Mouse (Mus musculus): ENCODE data around the gene G6pc3. TPM values are rescaled to one million over a fixed set of nuclear protein-coding genes. Genes with fewer than 3 reads are reported as not detected.

Gene G6pc3
- polyA plus RNA-seq, 1 experiment from 2014 or later, result 29.6 TPM

DNA sequence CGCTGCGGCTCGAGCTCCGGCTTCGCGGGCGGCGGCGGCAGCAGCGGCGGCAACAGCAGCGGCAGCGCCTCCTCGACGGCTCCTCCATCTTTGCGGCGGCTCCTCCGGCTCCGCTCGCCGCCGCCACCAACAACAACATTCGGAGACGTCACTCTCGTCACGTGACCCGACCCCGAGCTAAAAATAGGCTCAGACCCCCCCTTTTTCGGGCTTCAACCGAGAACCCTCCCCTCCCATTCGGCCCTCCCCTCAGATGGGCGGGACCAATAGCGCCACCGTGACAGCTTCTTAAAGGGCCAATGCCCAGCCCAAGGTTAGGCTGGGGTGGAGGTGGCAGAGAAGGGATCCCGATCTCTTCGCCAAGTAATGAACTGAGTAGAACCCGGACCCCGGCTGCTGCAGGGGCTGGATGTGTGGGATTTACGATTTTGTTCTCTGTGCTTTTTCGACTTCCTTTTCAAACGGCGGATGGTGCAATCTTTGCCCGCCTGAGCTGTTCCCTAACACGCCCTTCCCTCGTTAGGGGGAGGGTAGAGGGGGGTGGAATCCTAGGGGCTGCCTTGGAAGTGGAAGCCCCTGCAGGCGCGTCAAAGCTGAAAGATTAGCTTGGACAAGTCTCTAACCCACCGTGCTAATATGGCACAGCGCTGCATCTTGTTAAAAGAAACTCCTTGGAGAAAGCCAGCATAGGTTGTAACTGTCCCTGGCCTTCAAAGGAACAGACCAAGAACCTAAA lies 40.8 kb downstream of the G6pc3 start, which contains the start of gene Hdac5:
TSS of gene Hdac5 (minus strand) at position 161 of the 736 bp plus-strand sequence.
- Histone ChIP-seq H3K36me3 (no peaks in the 10 kb centered on the region), H3K4me3 (replicated peaks) (peak within 1 kb of the TSS; percentile 75), H3K4me1 (peaks cover 42% of the 10 kb centered on the region), H3K9me3 (no peaks in the 10 kb centered on the region), H3K27me3 (replicated peaks) (no peaks in the 10 kb centered on the region), H3K4me2 (peak within 1 kb of the TSS; percentile 87), H3K9ac (peak within 1 kb of the TSS; percentile 74), H3K27ac (peak within 1 kb of the TSS; percentile 87)
- ATAC-seq (ENCODE audit: insufficient read depth, low FRiP score, low read depth), result peak; percentile 86
- WGBS, result 0% methylated on average over 49 of the region's 49 CpGs

GRCm38 (mm10) chr11:102236022-102236421 lies 46.6 kb downstream of the G6pc3 start:
- Histone ChIP-seq H3K9ac (no peak overlapping the region), H3K4me1 (no peaks in the 10 kb centered on the region), H3K4me3 (replicated peaks) (no peak overlapping the region), H3K4me2 (no peak overlapping the region), H3K27me3 (replicated peaks) (no peaks in the 10 kb centered on the region), H3K27ac (no peak overlapping the region), H3K9me3 (no peaks in the 10 kb centered on the region), H3K36me3 (no peaks in the 10 kb centered on the region)
- ATAC-seq (ENCODE audit: insufficient read depth, low FRiP score, low read depth), result no peak
- 53% methylated on average over 2 of the region's 2 CpGs for WGBS

- H3K9me3 ChIP-seq, result no peaks in the 10 kb centered on the region
- H3K27ac ChIP-seq, result no peak overlapping the region
- no peaks in the 10 kb centered on the region for H3K36me3 ChIP-seq
- peaks cover 12% of the 10 kb centered on the region for H3K4me1 ChIP-seq
- no peak overlapping the region for H3K9ac ChIP-seq
- no peaks in the 10 kb centered on the region for H3K27me3 ChIP-seq (replicated peaks)
- H3K4me3 ChIP-seq (replicated peaks), result no peak overlapping the region
- 81% methylated on average over 6 of the region's 6 CpGs for WGBS
- H3K4me2 ChIP-seq, result no peak overlapping the region
- no peak for ATAC-seq (ENCODE audit: insufficient read depth, low FRiP score, low read depth)
These were observed 51.2 kb downstream of the G6pc3 start for GRCm38 (mm10) chr11:102240636-102241035.

DNA sequence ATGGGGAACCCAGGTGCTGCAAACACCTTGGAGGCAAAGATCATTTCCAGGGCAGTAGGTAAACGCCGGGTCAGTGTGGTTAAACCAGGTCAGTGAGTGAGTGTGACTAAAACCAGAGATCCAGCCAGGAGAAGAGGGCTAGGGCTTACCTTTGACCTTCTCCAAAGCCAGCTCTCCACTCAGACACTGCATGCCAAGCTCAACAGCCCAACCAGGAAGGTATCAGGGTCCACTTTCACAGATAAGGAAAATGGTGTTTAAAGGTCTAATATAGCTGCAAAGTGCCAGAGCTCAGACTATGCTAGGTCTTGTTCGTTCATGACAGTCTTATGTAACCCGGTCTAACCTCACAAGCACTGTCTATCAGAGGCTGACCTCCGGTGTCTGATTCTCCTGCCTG lies 51.8 kb downstream of the G6pc3 start:
- Histone ChIP-seq H3K4me1 (peaks cover 18% of the 10 kb centered on the region), H3K9me3 (no peaks in the 10 kb centered on the region), H3K9ac (no peak overlapping the region), H3K27me3 (replicated peaks) (no peaks in the 10 kb centered on the region), H3K4me3 (replicated peaks) (no peak overlapping the region), H3K4me2 (no peak overlapping the region), H3K27ac (no peak overlapping the region), H3K36me3 (no peaks in the 10 kb centered on the region)
- 75% methylated on average over 5 of the region's 5 CpGs for WGBS
- no peak for ATAC-seq (ENCODE audit: insufficient read depth, low FRiP score, low read depth)

- ATAC-seq (ENCODE audit: insufficient read depth, low FRiP score, low read depth), result no peak
- H3K27me3 ChIP-seq (replicated peaks), result no peaks in the 10 kb centered on the region
- H3K4me3 ChIP-seq (replicated peaks), result no peak overlapping the region
- no peak overlapping the region for H3K9ac ChIP-seq
- no peaks in the 10 kb centered on the region for H3K36me3 ChIP-seq
- 51% methylated on average over 5 of the region's 5 CpGs for WGBS
- no peaks in the 10 kb centered on the region for H3K9me3 ChIP-seq
- H3K27ac ChIP-seq, result no peak overlapping the region
- H3K4me2 ChIP-seq, result no peak overlapping the region
- H3K4me1 ChIP-seq, result peaks cover 21% of the 10 kb centered on the region
These were observed 52.5 kb downstream of the G6pc3 start for GRCm38 (mm10) chr11:102241874-102242273.

Small RNA genes within 50 kb of the gene (microRNA-seq; reads per million reads assigned to microRNA genes)
- gene Mir8101, result 1.2 reads per million

Other genes starting within 250 kb of the G6pc3 start
- 0.08 and 0.10 TPM in 2 replicates for gene Sost, start 222.6 kb upstream of the G6pc3 start, polyA plus RNA-seq (2015; fragmentation: Nextera tagmentation; extraction: Ambion mirVana)
- not detected in 2 replicates for gene Cfap97d1, start 205.3 kb upstream of the G6pc3 start, polyA plus RNA-seq (2015; fragmentation: Nextera tagmentation; extraction: Ambion mirVana)
- gene Dusp3, start 202.6 kb upstream of the G6pc3 start, polyA plus RNA-seq (2015; fragmentation: Nextera tagmentation; extraction: Ambion mirVana), result 22.5 and 25.0 TPM in 2 replicates
- 7.2 and 9.0 TPM in 2 replicates for gene Mpp3, start 161.2 kb upstream of the G6pc3 start, polyA plus RNA-seq (2015; fragmentation: Nextera tagmentation; extraction: Ambion mirVana)
- 2.0 and 2.2 TPM in 2 replicates for gene Cd300lg, start 148.1 kb upstream of the G6pc3 start, polyA plus RNA-seq (2015; fragmentation: Nextera tagmentation; extraction: Ambion mirVana)
- 6.8 and 8.8 TPM in 2 replicates for gene Mpp2, start 101.1 kb upstream of the G6pc3 start, polyA plus RNA-seq (2015; fragmentation: Nextera tagmentation; extraction: Ambion mirVana)
- 4.8 and 7.6 TPM in 2 replicates for gene Ppy, start 88.3 kb upstream of the G6pc3 start, polyA plus RNA-seq (2015; fragmentation: Nextera tagmentation; extraction: Ambion mirVana)
- 65.1 and 89.6 TPM in 2 replicates for gene Pyy, start 81.8 kb upstream of the G6pc3 start, polyA plus RNA-seq (2015; fragmentation: Nextera tagmentation; extraction: Ambion mirVana)
- 6.2 and 6.5 TPM in 2 replicates for gene Nags, start 44.1 kb upstream of the G6pc3 start, polyA plus RNA-seq (2015; fragmentation: Nextera tagmentation; extraction: Ambion mirVana)
- 28.0 and 28.3 TPM in 2 replicates for gene Tmem101, start 33.2 kb upstream of the G6pc3 start, polyA plus RNA-seq (2015; fragmentation: Nextera tagmentation; extraction: Ambion mirVana)
- gene Lsm12, start 4.3 kb upstream of the G6pc3 start, polyA plus RNA-seq (2015; fragmentation: Nextera tagmentation; extraction: Ambion mirVana), result 110 and 112 TPM in 2 replicates
- gene Hdac5, start 40.5 kb downstream of the G6pc3 start, polyA plus RNA-seq (2015; fragmentation: Nextera tagmentation; extraction: Ambion mirVana), result 68.7 and 71.3 TPM in 2 replicates
- 11.4 and 11.7 TPM in 2 replicates for gene BC030867, start 59.3 kb downstream of the G6pc3 start, polyA plus RNA-seq (2015; fragmentation: Nextera tagmentation; extraction: Ambion mirVana)
- 0.09 TPM in 1 of 2 replicates, not detected in the other for gene Asb16, start 79.1 kb downstream of the G6pc3 start, polyA plus RNA-seq (2015; fragmentation: Nextera tagmentation; extraction: Ambion mirVana)
- gene Tmub2, start 95.3 kb downstream of the G6pc3 start, polyA plus RNA-seq (2015; fragmentation: Nextera tagmentation; extraction: Ambion mirVana), result 47.8 and 51.9 TPM in 2 replicates
- gene Atxn7l3, start 107.0 kb downstream of the G6pc3 start, polyA plus RNA-seq (2015; fragmentation: Nextera tagmentation; extraction: Ambion mirVana), result 14.5 and 14.8 TPM in 2 replicates
- 82.7 and 83.0 TPM in 2 replicates for gene Ubtf, start 130.1 kb downstream of the G6pc3 start, polyA plus RNA-seq (2015; fragmentation: Nextera tagmentation; extraction: Ambion mirVana)
- gene Slc4a1, start 176.6 kb downstream of the G6pc3 start, polyA plus RNA-seq (2015; fragmentation: Nextera tagmentation; extraction: Ambion mirVana), result 31.8 and 68.8 TPM in 2 replicates
- 8.8 and 9.2 TPM in 2 replicates for gene Rundc3a, start 203.8 kb downstream of the G6pc3 start, polyA plus RNA-seq (2015; fragmentation: Nextera tagmentation; extraction: Ambion mirVana)
- gene Slc25a39, start 218.3 kb downstream of the G6pc3 start, polyA plus RNA-seq (2015; fragmentation: Nextera tagmentation; extraction: Ambion mirVana), result 256 and 259 TPM in 2 replicates
- gene Grn, start 240.7 kb downstream of the G6pc3 start, polyA plus RNA-seq (2015; fragmentation: Nextera tagmentation; extraction: Ambion mirVana), result 155 and 161 TPM in 2 replicates

Data from stomach, embryonic 15.5 days (tissue).